Mouse (Mus musculus): ENCODE measurements around the gene Ppih. TPM values are rescaled to one million over a fixed set of nuclear protein-coding genes. Genes with fewer than 3 reads are reported as not detected.

Ppih gene
- polyA plus RNA-seq, 1 experiment from 2014 or later, result 50.7 TPM

- H3K4me1 ChIP-seq, result peaks cover 28% of the 10 kb centered on the region
- H3K4me3 ChIP-seq, result no peak overlapping the region
- no peaks in the 10 kb centered on the region for H3K27me3 ChIP-seq (replicated peaks)
- H3K27ac ChIP-seq (replicated peaks), result no peak overlapping the region
- no peak overlapping the region for H3K9ac ChIP-seq
- ATAC-seq (ENCODE audit: extremely low read depth, insufficient number of reproducible peaks, low FRiP score, low TSS enrichment), result no peak
- H3K4me2 ChIP-seq, result no peak overlapping the region
- H3K9me3 ChIP-seq, result no peaks in the 10 kb centered on the region
- H3K36me3 ChIP-seq, result no peaks in the 10 kb centered on the region
- 67% methylated on average over 6 of the region's 6 CpGs for WGBS
Observed at GRCm38 (mm10) chr4:119257083-119257482, 63.3 kb downstream of the Ppih start.

DNA sequence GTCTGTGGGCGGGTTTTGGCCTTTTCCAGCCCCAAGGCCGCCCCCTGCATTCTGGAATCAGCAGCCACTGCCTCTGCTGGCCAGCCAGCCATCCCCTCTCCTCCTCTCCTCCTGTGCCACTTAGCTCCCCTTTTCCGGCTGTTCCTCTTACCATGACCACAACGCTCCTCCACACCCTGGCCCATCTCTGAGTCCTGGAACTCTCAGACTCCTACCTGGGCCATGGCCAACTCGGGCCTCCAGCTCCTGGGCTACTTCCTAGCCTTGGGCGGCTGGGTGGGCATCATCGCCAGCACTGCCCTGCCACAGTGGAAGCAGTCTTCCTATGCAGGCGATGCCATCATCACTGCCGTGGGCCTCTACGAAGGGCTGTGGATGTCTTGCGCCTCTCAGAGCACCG lies 65.0 kb downstream of the Ppih start, which contains the start of gene Cldn19:
Gene Cldn19, plus strand, starts transcription at position 64 of the 400 bp plus-strand sequence.
- H3K4me2 ChIP-seq, result no peak within 1 kb of the TSS
- ATAC-seq (ENCODE audit: extremely low read depth, insufficient number of reproducible peaks, low FRiP score, low TSS enrichment), result no peak
- no peaks in the 10 kb centered on the region for H3K9me3 ChIP-seq
- H3K4me3 ChIP-seq, result no peak within 1 kb of the TSS
- peak within 1 kb of the TSS; percentile 24; the same call in 1 of the 2 replicates for H3K9ac ChIP-seq
- H3K4me1 ChIP-seq, result peaks cover 21% of the 10 kb centered on the region
- H3K36me3 ChIP-seq, result no peaks in the 10 kb centered on the region
- no peaks in the 10 kb centered on the region for H3K27me3 ChIP-seq (replicated peaks)
- 83% methylated on average over 12 of the region's 12 CpGs for WGBS
- H3K27ac ChIP-seq (replicated peaks), result no peak within 1 kb of the TSS

DNA sequence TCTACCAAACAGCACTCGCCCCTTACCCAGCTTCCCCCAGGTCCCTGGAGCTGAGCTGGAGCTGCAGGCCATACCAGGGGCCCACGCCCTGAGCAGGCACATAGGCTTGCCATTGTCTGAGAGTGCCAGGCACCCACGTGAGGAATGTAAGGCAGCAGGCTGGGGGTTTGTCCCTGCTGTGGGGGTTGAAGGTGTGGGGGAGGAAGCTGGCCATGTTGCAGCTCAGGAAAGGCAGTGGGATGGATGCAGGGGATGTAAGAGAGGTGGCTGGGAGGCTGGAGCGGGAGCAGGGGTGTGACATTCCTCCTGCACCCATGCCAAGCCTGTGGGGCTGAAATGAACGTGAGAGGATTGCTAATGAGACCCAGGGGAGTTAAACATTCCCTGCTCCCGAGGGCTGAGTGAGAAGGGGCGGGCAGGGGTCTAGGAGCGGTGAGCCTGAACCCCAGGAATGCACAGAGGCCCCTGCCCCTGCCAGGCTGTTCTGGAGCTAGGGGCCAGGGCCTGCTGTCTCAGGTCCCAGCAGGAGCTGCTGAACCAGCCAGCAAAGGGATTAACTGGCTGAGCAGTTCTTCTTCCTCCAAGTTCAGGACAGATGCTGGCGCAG lies 66.2 kb downstream of the Ppih start:
- Histone ChIP-seq H3K36me3 (no peaks in the 10 kb centered on the region), H3K27me3 (replicated peaks) (no peaks in the 10 kb centered on the region), H3K4me3 (no peak overlapping the region), H3K4me1 (peaks cover 12% of the 10 kb centered on the region), H3K4me2 (no peak overlapping the region), H3K9ac (peak overlapping the region; percentile 24; the same call in 1 of the 2 replicates), H3K27ac (replicated peaks) (no peak overlapping the region), H3K9me3 (no peaks in the 10 kb centered on the region)
- WGBS, result 43% methylated on average over 9 of the region's 9 CpGs
- no peak for ATAC-seq (ENCODE audit: extremely low read depth, insufficient number of reproducible peaks, low FRiP score, low TSS enrichment)

GRCm38 (mm10) chr4:119252025-119252808 lies 68.1 kb downstream of the Ppih start:
- 50% methylated on average over 7 of the region's 7 CpGs for WGBS
- peaks cover 26% of the 10 kb centered on the region for H3K4me1 ChIP-seq

More at GRCm38 (mm10) chr4:119252025-119252808, 68.1 kb downstream of the Ppih start:
- Histone ChIP-seq H3K27ac (replicated peaks) (no peak overlapping the region), H3K9me3 (no peaks in the 10 kb centered on the region), H3K4me2 (no peak overlapping the region), H3K36me3 (peaks cover 14% of the 10 kb centered on the region), H3K27me3 (replicated peaks) (no peaks in the 10 kb centered on the region), H3K9ac (no peak overlapping the region), H3K4me3 (no peak overlapping the region)
- no peak for ATAC-seq (ENCODE audit: extremely low read depth, insufficient number of reproducible peaks, low FRiP score, low TSS enrichment)

Other genes starting within 250 kb of the Ppih start
- gene Slc2a1, start 211.8 kb downstream of the Ppih start, polyA plus RNA-seq (2015; fragmentation: Nextera tagmentation; extraction: Ambion mirVana), result 180 and 217 TPM in 2 replicates
- 8.5 and 9.5 TPM in 2 replicates for gene Zfp691, start 146.4 kb downstream of the Ppih start, polyA plus RNA-seq (2015; fragmentation: Nextera tagmentation; extraction: Ambion mirVana)
- gene Ermap, start 130.5 kb downstream of the Ppih start, polyA plus RNA-seq (2015; fragmentation: Nextera tagmentation; extraction: Ambion mirVana), result 11.5 and 16.0 TPM in 2 replicates
- gene Svbp, start 125.2 kb downstream of the Ppih start, polyA plus RNA-seq (2015; fragmentation: Nextera tagmentation; extraction: Ambion mirVana), result 124 and 135 TPM in 2 replicates
- gene Tmem269, start 102.3 kb downstream of the Ppih start, polyA plus RNA-seq (2015; fragmentation: Nextera tagmentation; extraction: Ambion mirVana), result not detected in 2 replicates
- 26.4 and 27.3 TPM in 2 replicates for gene AU022252, start 87.8 kb downstream of the Ppih start, polyA plus RNA-seq (2015; fragmentation: Nextera tagmentation; extraction: Ambion mirVana)
- 32.7 and 35.5 TPM in 2 replicates for gene P3h1, start 87.6 kb downstream of the Ppih start, polyA plus RNA-seq (2015; fragmentation: Nextera tagmentation; extraction: Ambion mirVana)
- not detected in 2 replicates for gene Cldn19, start 65.1 kb downstream of the Ppih start, polyA plus RNA-seq (2015; fragmentation: Nextera tagmentation; extraction: Ambion mirVana)
- 536 TPM in 2 replicates for gene Ybx1, start 25.9 kb downstream of the Ppih start, polyA plus RNA-seq (2015; fragmentation: Nextera tagmentation; extraction: Ambion mirVana)
- 1.9 and 2.9 TPM in 2 replicates for gene Ccdc30, start 95.0 kb upstream of the Ppih start, polyA plus RNA-seq (2015; fragmentation: Nextera tagmentation; extraction: Ambion mirVana)
- 28.0 and 28.9 TPM in 2 replicates for gene Ppcs, start 101.9 kb upstream of the Ppih start, polyA plus RNA-seq (2015; fragmentation: Nextera tagmentation; extraction: Ambion mirVana)
- gene Zmynd12, start 102.3 kb upstream of the Ppih start, polyA plus RNA-seq (2015; fragmentation: Nextera tagmentation; extraction: Ambion mirVana), result 0.13 and 0.29 TPM in 2 replicates
- 4.1 and 4.4 TPM in 2 replicates for gene Rimkla, start 172.1 kb upstream of the Ppih start, polyA plus RNA-seq (2015; fragmentation: Nextera tagmentation; extraction: Ambion mirVana)
- 19.1 and 19.5 TPM in 2 replicates for gene Foxj3, start 216.5 kb upstream of the Ppih start, polyA plus RNA-seq (2015; fragmentation: Nextera tagmentation; extraction: Ambion mirVana)
- 2.9 and 5.6 TPM in 2 replicates for gene Frg2f1, start 219.0 kb upstream of the Ppih start, polyA plus RNA-seq (2015; fragmentation: Nextera tagmentation; extraction: Ambion mirVana)

All from heart, embryonic 13.5 days (tissue).